Mouse (Mus musculus) midbrain, embryonic 13.5 days (tissue): ENCODE measurements around the gene Bmp3. TPM values are rescaled to one million over a fixed set of nuclear protein-coding genes. Genes with fewer than 3 reads are reported as not detected.

Source experiments
- ATAC-seq: fragments of 200-750 bp; cut with Nextera tagmentation; 2 replicates; pipeline ENCODE4 v1.8.0; 2017; ENCODE audit warnings: mild to moderate bottlenecking, moderate TSS enrichment, moderate library complexity
- H3K27ac ChIP-seq: fragments of 300-500 bp; sonication (generic); 2 replicates; pipeline ENCODE4 v1.5.1; 2015; ENCODE audit warnings: inconsistent platforms, mild to moderate bottlenecking, moderate library complexity
- H3K27me3 ChIP-seq: fragments of 300-500 bp; sonication (generic); 2 replicates; pipeline ENCODE4 v1.6.1; 2015; ENCODE audit warnings: mild to moderate bottlenecking, inconsistent platforms
- H3K36me3 ChIP-seq: fragments of 300-500 bp; sonication (generic); 2 replicates; pipeline ENCODE4 v1.6.1; 2015; ENCODE audit warnings: mild to moderate bottlenecking, inconsistent platforms
- H3K4me1 ChIP-seq: fragments of 300-500 bp; sonication (generic); replicated peaks from 2 replicates; pipeline ENCODE4 v1.6.1; 2015; ENCODE audit warnings: inconsistent platforms
- H3K4me2 ChIP-seq: fragments of 300-500 bp; sonication (generic); replicated peaks from 2 replicates; pipeline ENCODE4 v1.6.1; 2015; ENCODE audit warnings: moderate library complexity, mild to moderate bottlenecking, inconsistent platforms
- H3K4me3 ChIP-seq: fragments of 300-500 bp; sonication (generic); replicated peaks from 2 replicates; pipeline ENCODE4 v1.5.1; 2015; ENCODE audit warnings: mild to moderate bottlenecking, inconsistent platforms
- H3K9ac ChIP-seq: fragments of 300-500 bp; sonication (generic); replicated peaks from 2 replicates; pipeline ENCODE4 v1.6.1; 2015; ENCODE audit warnings: mild to moderate bottlenecking, inconsistent platforms
- H3K9me3 ChIP-seq: fragments of 300-500 bp; sonication (generic); 2 replicates; pipeline ENCODE4 v1.6.1; 2016; ENCODE audit warnings: mild to moderate bottlenecking, inconsistent platforms
- WGBS: fragments of 180-500 bp; shearing (Covaris S2); methylation state at CpG from one replicate; pipeline ENCODE4 v1.1.7; 2015; 5-methylcytosine and 5-hydroxymethylcytosine counted together
- polyA plus RNA-seq: library from polyadenylated mRNA; unstranded; fragments of >200 nt; fragmentation: Nextera tagmentation; extraction: Ambion mirVana; gene quantifications from 2 replicates; pipeline ENCODE4 v1.2.1, GENCODE M21; 2015

Bmp3 gene
- polyA plus RNA-seq, 1 experiment from 2014 or later = 1.1 TPM

DNA sequence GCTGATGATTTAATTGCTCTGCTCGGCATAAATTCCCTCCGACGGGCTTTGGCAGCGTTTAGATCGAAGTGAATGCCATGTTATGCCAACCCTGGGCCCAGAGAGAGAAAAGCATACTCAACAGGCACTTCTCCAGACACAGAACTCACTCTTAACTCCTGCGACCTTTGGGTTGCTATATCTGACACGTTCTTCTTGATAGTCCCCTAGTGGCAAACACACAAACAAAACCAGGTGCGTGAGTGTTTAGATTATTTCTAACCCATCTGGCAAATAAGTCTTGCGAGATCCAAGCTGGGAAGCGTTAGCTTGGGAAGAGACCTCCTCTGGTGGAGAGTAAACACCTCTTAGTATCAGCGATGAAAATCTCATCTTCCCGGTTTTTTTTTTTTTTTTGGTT, 1.5 kb downstream of the Bmp3 start:
- no peak overlapping the region for H3K27ac ChIP-seq
- H3K9me3 ChIP-seq = no peaks in the 10 kb centered on the region
- no peak for ATAC-seq
- peak overlapping the region; percentile 58 for H3K4me3 ChIP-seq
- no peak overlapping the region; the same call in 1 of the 2 replicates for H3K9ac ChIP-seq
- H3K4me1 ChIP-seq = peaks cover 17% of the 10 kb centered on the region
- WGBS = 13% methylated on average over 12 of the region's 12 CpGs
- peaks cover 55% of the 10 kb centered on the region for H3K27me3 ChIP-seq
- no peaks in the 10 kb centered on the region for H3K36me3 ChIP-seq
- peak overlapping the region; percentile 99 for H3K4me2 ChIP-seq

DNA sequence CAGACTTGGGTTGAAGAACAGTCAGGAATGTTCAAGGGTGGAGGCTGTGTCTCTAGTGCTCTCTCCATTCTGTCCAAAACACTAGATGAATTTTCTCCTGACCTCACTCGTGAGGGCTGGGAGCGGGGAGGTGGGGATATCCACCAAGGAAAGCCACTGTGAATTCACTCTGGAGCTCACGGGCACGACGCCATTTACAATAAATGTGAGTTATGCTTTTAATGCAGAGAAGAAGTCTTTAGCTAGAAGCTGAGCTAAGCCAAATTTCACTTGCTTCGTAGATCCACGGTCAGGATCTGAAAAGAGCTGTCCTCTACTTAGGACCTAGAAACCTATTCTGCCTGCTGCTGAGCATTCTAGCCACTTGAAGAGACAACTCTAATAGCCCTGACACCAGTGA, 2.1 kb downstream of the Bmp3 start:
- Histone ChIP-seq H3K9ac (no peak overlapping the region), H3K4me1 (peaks cover 17% of the 10 kb centered on the region), H3K4me3 (no peak overlapping the region), H3K4me2 (no peak overlapping the region), H3K27me3 (peaks cover 61% of the 10 kb centered on the region), H3K36me3 (no peaks in the 10 kb centered on the region), H3K27ac (no peak overlapping the region), H3K9me3 (no peaks in the 10 kb centered on the region)
- 73% methylated on average over 7 of the region's 7 CpGs for WGBS
- ATAC-seq = no peak

- 3% methylated on average over 6 of the region's 6 CpGs for WGBS
- no peaks in the 10 kb centered on the region for H3K9me3 ChIP-seq
- no peak overlapping the region for H3K4me3 ChIP-seq
- ATAC-seq = no peak
- H3K4me1 ChIP-seq = peaks cover 3% of the 10 kb centered on the region; the same call in 1 of the 2 replicates
- no peak overlapping the region for H3K27ac ChIP-seq
- H3K27me3 ChIP-seq = peaks cover 23% of the 10 kb centered on the region
- no peaks in the 10 kb centered on the region for H3K36me3 ChIP-seq
- peak overlapping the region; percentile 16; the same call in 1 of the 2 replicates for H3K4me2 ChIP-seq
- H3K9ac ChIP-seq = no peak overlapping the region
Observed at GRCm38 (mm10) chr5:98863891-98864290, 9.7 kb downstream of the Bmp3 start.

- H3K36me3 ChIP-seq = no peaks in the 10 kb centered on the region
- peaks cover 3% of the 10 kb centered on the region; the same call in 1 of the 2 replicates for H3K4me1 ChIP-seq
- ATAC-seq = no peak
Observed at GRCm38 (mm10) chr5:98865146-98865545, 10.9 kb downstream of the Bmp3 start.

DNA sequence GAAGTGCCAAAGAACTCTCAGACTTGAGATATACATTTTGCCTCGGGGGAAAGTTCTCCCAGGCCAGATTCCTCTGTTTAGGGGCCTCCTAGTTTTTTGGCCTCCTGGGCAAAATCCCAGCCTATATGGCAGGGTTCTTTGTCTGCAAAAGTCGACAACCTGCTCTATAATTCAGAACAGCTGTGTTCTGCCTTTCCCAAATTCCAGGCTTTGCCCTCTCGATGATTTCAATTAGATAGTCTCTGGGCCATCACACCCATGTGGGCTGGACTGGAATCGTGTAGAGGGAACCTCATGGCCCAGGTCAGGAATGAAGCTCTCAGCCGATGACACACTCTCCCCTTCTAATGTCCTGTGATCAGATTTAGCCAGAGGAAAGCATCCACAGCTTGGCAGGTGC, 21.8 kb downstream of the Bmp3 start:
- no peak for ATAC-seq
- no peak overlapping the region for H3K4me3 ChIP-seq
- no peak overlapping the region for H3K9ac ChIP-seq
- H3K36me3 ChIP-seq = no peaks in the 10 kb centered on the region
- WGBS = 74% methylated on average over 5 of the region's 5 CpGs
- H3K4me2 ChIP-seq = no peak overlapping the region
- no peaks in the 10 kb centered on the region for H3K4me1 ChIP-seq
- H3K9me3 ChIP-seq = no peaks in the 10 kb centered on the region
- no peaks in the 10 kb centered on the region for H3K27me3 ChIP-seq
- H3K27ac ChIP-seq = no peak overlapping the region

More at GRCm38 (mm10) chr5:98865146-98865545, 10.9 kb downstream of the Bmp3 start:
- 92% methylated on average over 5 of the region's 5 CpGs for WGBS
- Histone ChIP-seq H3K4me3 (no peak overlapping the region), H3K4me2 (no peak overlapping the region), H3K9me3 (no peaks in the 10 kb centered on the region), H3K9ac (no peak overlapping the region), H3K27ac (no peak overlapping the region), H3K27me3 (peaks cover 19% of the 10 kb centered on the region)

DNA sequence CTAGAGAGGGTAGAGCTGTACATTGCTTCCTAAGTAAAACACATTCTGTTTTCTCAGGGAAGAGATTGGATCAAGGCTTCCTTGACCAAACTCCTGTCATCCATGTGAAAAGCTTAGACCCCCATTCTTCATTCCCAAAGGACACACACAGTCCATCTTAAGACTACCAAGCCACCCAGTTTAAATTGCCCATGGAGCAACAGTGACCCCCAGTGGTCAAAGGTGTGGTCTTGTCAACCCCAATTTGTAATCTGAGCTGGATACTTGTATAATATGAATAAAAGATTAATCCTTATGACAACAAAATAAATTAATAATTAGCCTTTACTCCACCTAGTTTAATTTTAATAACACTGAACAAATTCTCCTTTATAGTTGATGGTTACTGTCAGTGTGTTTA, 24.7 kb downstream of the Bmp3 start:
- Histone ChIP-seq H3K27ac (no peak overlapping the region), H3K27me3 (no peaks in the 10 kb centered on the region), H3K4me2 (no peak overlapping the region), H3K9me3 (no peaks in the 10 kb centered on the region), H3K9ac (no peak overlapping the region), H3K4me1 (no peaks in the 10 kb centered on the region), H3K36me3 (no peaks in the 10 kb centered on the region), H3K4me3 (no peak overlapping the region)
- ATAC-seq = no peak

DNA sequence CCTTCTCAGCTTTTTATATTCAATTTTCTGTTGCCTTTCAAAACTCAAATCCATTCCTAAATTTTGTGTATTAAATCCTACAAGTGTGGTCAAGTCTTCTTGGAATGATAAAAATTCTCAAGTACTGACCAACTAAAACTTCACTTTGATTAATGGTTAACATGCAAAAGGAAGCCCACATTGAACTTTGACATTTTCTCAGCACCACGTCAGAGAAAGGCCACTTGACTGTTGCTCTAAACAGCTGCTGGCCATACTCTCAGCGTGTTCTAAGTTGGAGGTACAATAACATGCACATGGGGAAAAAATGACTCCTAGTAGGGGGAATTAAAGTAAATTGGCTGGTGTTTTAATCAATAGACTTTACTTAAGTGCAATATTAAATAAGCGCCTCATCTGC, 27.9 kb downstream of the Bmp3 start:
- no peak for ATAC-seq
- Histone ChIP-seq H3K27ac (no peak overlapping the region), H3K9ac (no peak overlapping the region), H3K4me1 (no peaks in the 10 kb centered on the region), H3K9me3 (no peaks in the 10 kb centered on the region), H3K4me3 (no peak overlapping the region), H3K4me2 (no peak overlapping the region), H3K36me3 (no peaks in the 10 kb centered on the region), H3K27me3 (no peaks in the 10 kb centered on the region)
- 75% methylated on average over 3 of the region's 3 CpGs for WGBS

DNA sequence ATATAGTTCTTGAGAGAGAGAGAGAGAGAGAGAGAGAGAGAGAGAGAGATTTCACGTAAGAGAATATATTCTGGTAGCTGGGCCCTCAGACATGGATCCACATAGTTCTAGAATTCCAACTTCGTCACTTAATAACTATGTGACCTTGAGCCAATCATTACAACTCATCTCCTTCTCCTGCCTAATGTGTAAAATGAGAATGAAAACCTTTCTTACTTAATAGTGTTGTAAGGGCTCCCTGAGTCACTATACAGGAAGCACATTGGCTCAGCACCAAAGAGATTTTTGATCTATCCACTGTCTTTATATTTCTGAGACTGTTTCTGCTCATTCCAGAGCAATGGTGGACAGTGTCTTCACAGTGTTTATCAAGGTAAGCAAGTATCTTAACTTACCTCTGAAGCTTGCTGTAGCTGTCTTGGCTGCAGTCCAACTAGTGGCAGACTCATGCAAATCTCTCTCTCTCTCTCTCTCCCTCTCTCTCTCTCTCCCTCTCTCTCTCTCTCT, 36.4 kb downstream of the Bmp3 start:
- Histone ChIP-seq H3K9me3 (no peaks in the 10 kb centered on the region), H3K4me1 (no peaks in the 10 kb centered on the region), H3K4me2 (no peak overlapping the region), H3K4me3 (no peak overlapping the region), H3K27me3 (no peaks in the 10 kb centered on the region), H3K36me3 (no peaks in the 10 kb centered on the region), H3K9ac (no peak overlapping the region), H3K27ac (no peak overlapping the region)
- 94% methylated on average over 2 of the region's 2 CpGs for WGBS
- ATAC-seq = no peak

DNA sequence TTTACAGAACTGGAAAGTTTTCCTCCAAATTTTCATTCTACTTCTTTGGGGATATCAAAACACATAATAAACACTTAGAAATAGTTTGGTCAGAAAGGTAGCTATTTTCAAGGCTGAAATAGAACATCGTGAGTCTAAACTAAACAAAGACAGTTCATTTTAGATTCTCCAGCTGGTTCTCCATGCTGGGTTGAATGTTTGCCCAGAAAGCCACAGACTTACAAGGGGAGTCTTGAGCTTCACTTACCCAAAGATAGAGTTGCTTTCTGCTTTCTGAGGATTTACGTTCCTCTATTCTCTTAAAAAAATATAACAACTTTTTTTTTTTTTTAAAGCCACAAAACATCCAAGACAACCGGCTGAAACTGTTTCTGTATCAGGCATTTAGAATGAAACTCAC, 40.1 kb downstream of the Bmp3 start:
- Histone ChIP-seq H3K4me1 (no peaks in the 10 kb centered on the region), H3K4me3 (no peak overlapping the region), H3K27me3 (no peaks in the 10 kb centered on the region), H3K9ac (no peak overlapping the region), H3K9me3 (no peaks in the 10 kb centered on the region), H3K4me2 (no peak overlapping the region), H3K36me3 (no peaks in the 10 kb centered on the region), H3K27ac (no peak overlapping the region)
- WGBS = 93% methylated on average over 3 of the region's 3 CpGs
- no peak for ATAC-seq

DNA sequence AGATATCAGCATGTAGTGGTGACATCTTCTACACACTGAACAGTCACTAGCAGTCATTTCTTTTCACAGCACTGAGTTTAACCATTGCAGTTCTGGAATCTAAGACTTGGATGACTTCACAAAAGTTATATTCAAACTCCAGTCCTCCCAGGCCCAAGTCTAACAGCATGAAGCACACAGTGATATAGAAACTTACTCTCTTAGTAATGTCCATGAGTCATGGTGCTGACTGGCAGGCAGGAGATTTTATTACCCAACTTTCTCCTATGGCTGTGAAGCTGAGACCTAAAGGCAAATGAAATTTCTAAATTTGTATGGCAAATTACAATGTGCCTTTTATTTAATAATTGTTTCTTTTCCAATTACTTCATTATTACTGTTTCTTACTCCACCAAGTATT, 43.7 kb downstream of the Bmp3 start:
- no peaks in the 10 kb centered on the region for H3K27me3 ChIP-seq
- no peak for ATAC-seq
- no peaks in the 10 kb centered on the region for H3K36me3 ChIP-seq

GRCm38 (mm10) chr5:98900926-98901325, 46.7 kb downstream of the Bmp3 start:
- no peaks in the 10 kb centered on the region for H3K4me1 ChIP-seq
- H3K27me3 ChIP-seq = no peaks in the 10 kb centered on the region
- H3K27ac ChIP-seq = no peak overlapping the region
- no peaks in the 10 kb centered on the region for H3K36me3 ChIP-seq
- no peaks in the 10 kb centered on the region for H3K9me3 ChIP-seq
- no peak overlapping the region for H3K4me3 ChIP-seq
- 85% methylated on average over 5 of the region's 5 CpGs for WGBS
- no peak overlapping the region for H3K9ac ChIP-seq
- no peak for ATAC-seq
- no peak overlapping the region for H3K4me2 ChIP-seq

More for the DNA sequence above, 43.7 kb downstream of the Bmp3 start:
- H3K9ac ChIP-seq = no peak overlapping the region
- H3K4me1 ChIP-seq = no peaks in the 10 kb centered on the region
- no peak overlapping the region for H3K4me2 ChIP-seq
- H3K4me3 ChIP-seq = no peak overlapping the region
- no peaks in the 10 kb centered on the region for H3K9me3 ChIP-seq
- H3K27ac ChIP-seq = no peak overlapping the region

DNA sequence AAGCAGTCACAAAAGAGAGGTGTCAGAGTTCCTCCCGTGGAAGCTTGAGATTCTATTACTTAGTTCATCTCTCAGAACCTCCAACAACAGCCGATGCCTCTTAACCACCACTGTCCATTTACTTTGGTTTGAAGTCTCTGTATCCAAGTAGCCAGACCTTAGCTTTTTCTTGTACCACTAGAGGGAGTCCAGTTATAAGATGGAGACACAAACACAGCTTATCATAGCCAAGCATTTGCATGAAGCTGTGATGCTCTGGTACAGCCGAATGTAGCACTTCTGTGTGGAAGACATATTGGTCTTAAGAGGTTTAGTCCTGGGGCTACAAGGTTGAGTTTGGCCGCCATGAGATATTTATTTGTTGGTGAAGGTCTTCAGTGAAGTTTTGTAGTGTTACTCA, 48.1 kb downstream of the Bmp3 start:
- Histone ChIP-seq H3K4me2 (no peak overlapping the region), H3K9me3 (no peaks in the 10 kb centered on the region), H3K9ac (no peak overlapping the region), H3K36me3 (no peaks in the 10 kb centered on the region), H3K27me3 (no peaks in the 10 kb centered on the region), H3K4me3 (no peak overlapping the region), H3K27ac (no peak overlapping the region), H3K4me1 (no peaks in the 10 kb centered on the region)
- WGBS = 64% methylated on average over 4 of the region's 4 CpGs
- ATAC-seq = peak; percentile 62; the same call in 1 of the 2 replicates

- Histone ChIP-seq H3K4me1 (no peaks in the 10 kb centered on the region), H3K36me3 (no peaks in the 10 kb centered on the region), H3K4me2 (no peak overlapping the region), H3K9me3 (no peaks in the 10 kb centered on the region), H3K9ac (no peak overlapping the region), H3K4me3 (no peak overlapping the region), H3K27ac (no peak overlapping the region), H3K27me3 (no peaks in the 10 kb centered on the region)
- WGBS = 96% methylated on average over 5 of the region's 5 CpGs
- ATAC-seq = no peak
Observed at GRCm38 (mm10) chr5:98918716-98919115, 64.5 kb downstream of the Bmp3 start.
